Mouse (Mus musculus): ENCODE data around the gene Abtb1.

The Abtb1 gene

DNA sequence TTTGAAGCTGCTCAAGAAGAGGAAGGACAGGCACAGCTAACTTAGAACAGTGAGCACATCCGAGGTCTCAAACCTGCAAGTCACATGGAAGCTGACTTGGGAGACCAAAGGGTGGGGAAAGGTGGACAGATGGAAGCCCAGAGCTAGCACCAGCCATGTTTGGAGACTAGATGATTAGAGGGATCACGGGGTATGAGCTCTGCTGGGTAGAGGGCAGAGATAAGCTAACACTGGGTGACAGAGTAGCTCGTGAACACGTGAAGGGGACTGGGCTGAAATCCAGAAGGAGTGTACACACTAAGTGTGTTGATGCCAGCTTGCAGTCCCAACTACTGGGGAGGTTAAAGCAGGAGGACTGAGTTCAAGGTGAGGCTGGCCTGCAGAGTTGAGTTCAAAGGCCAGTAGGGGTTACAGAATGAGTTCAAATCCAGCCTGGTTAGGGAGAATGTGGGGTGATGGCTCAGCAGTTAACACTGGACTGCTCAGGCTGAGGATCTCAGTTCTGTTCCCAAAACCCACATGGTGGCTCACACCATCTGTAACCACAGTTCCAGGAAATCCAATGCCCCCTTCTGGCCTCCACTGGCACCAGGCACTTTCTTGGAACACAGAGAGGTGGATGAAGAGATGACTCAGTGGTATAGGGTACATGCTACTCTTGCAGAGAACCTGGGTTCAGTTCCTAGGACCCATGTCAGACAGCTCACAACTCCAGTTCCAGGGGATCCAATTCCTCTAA, 37.7 kb downstream of the Abtb1 start:
- DNase-seq (ENCODE audit: extremely low spot score), result no peak

- DNase-seq (ENCODE audit: extremely low spot score), result no peak
Measured at GRCm38 (mm10) chr6:88803051-88803450, 38.7 kb downstream of the Abtb1 start.

GRCm38 (mm10) chr6:88800735-88801134, 41.0 kb downstream of the Abtb1 start:
- DNase-seq (ENCODE audit: extremely low spot score), result no peak

DNA sequence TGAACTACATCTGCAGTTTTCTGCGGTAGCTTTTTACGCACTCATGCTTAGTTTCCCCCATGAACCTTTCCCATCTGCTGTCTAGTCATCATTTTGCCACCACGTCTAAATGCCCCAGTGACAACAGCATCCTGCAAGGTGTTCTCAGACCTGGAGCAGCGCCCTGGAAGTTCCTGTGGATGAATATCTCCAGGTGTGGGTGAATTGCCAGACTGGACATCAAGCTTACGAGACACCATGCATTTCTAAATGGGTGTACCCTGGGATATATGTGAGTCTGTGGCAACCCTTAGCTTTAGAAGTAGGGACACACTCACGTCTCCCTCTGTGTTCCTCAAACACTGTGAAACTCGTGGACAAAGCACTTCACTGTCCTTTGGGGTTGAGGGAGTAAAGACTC, 41.6 kb downstream of the Abtb1 start:
- no peak for DNase-seq (ENCODE audit: extremely low spot score)

DNA sequence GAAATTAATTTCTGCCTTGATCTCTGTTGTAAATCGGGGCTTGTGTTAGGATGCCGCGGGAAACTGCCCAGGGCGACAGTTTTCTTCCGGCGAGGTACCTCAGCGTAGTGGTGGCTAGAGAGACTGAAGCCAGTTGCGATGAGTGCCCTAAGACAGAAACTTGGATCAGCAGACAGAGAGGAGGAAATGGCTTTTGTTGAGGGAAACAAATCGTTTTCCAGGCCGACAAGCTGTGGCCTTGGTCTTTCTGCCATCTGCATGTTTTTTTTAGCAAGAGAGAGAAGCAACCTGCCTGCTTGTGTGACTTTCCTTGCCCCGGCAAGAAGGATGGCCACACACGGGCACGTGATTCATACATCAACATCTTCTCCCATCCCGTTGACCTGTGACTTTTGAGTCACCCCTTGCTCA, 47.2 kb downstream of the Abtb1 start:
- DNase-seq (ENCODE audit: extremely low spot score), result no peak

DNA sequence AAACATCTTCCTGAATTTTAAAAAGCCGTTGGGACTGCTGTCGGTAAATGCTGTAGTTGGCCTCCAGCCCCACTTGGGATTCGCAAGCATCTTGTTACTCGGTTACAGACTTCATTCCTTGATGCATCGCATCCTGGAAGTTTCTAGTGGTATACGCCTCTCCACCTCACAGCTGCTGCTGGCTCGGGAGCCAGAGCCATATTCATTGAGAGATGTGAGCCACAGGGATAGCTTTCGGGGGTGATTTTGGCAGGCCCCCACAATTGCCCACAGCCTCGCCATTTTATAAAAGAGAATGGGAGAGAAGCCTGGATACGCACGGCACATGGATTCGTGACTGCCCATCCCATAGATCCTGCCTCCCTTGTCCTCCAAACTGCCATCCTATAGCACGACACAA, 47.9 kb downstream of the Abtb1 start:
- DNase-seq (ENCODE audit: extremely low spot score), result no peak

DNA sequence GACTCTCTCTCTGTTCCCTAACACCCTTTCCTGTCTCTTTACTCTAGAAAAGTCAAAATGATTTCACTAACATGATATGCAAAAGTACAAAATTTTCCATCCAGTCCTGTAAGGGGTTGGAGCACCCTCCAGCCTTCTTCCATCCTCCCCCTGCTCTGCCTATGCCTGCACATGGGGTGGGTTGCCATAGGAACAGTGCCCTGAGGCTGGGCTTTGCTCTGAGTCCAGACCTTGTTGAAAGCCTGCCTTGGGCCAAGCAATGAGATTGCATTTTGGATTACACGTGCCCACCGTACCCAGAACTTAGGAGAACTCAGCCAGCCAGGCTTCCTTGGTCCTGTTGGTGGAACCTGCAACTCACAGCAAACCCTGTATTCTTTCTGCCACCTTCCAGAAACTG, 48.5 kb downstream of the Abtb1 start:
- no peak for DNase-seq (ENCODE audit: extremely low spot score)

DNA sequence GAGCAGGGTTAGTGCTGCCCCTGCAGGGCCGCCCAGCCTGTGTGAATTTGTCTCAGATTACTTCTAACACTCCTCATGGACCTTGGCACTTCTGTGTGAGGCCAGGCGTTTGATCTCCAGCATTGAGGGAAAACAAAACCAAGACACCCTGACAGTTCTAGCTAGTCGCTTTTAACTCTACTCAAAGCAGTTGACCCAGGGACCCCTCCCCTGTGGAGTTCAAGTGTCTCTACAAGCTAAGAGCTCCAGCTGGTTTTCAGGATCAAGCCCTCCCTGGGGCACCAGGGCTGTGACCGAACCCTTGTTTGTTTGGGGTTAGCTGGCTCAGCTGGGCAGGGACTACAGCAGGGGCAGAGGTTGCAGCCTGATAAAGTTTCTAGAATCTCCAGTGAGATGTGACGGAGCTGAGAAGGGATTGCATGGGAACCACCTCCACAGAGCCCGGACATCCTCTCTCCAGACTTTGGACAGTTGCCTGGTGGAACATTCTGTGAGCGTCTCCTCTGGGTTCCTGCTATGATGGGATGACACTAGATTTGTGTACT, 49.6 kb downstream of the Abtb1 start:
- peak; percentile 52 for DNase-seq (ENCODE audit: extremely low spot score)

GRCm38 (mm10) chr6:88791299-88791698, 50.5 kb downstream of the Abtb1 start:
- DNase-seq (ENCODE audit: extremely low spot score), result no peak

DNA sequence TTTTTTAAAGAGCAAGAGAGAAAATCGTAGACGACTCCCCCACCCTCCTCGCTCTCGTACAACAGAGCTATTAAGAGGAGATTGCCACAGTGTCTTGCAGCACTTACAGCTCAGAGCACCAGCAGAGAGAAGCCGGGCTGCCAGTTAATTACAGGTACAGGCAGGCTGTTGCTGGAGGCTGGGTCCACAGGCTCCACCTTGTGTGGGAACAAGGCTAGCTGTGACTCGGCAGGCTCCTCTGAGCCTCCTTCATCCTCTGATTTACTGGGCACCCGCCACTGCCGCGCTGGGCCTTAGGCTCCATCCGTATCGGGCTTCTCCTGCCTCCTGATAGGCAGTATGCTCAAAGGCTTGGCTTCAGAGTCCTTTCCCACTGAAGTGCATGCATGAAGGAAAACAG, 53.6 kb downstream of the Abtb1 start:
- DNase-seq (ENCODE audit: extremely low spot score), result no peak

GRCm38 (mm10) chr6:88787496-88787895, 54.3 kb downstream of the Abtb1 start:
- DNase-seq (ENCODE audit: extremely low spot score), result no peak

- no peak for DNase-seq (ENCODE audit: extremely low spot score)
Measured at GRCm38 (mm10) chr6:88786732-88787445, 54.9 kb downstream of the Abtb1 start.
